Mouse (Mus musculus): ENCODE measurements around the gene Epb42.

GRCm38 (mm10) chr2:121057997-121058396 lies 21.1 kb upstream of the Epb42 start:
- TF ChIP-seq POLR2A (IDR thresholded peaks at IDR 0.05; ENCODE audit: borderline replicate concordance, control insufficient read depth, low read depth, low read length) (no peak), CTCF (IDR thresholded peaks at IDR 0.05; ENCODE audit: control insufficient read depth, insufficient read depth, low read length) (no peak)
